Mouse (Mus musculus): ENCODE data around the gene Bnc2.

GRCm38 (mm10) chr4:84527066-84527933 is 147.8 kb downstream of the Bnc2 start:
- no peak for TF ChIP-seq POLR2A (IDR thresholded peaks at IDR 0.05; ENCODE audit: borderline replicate concordance, extremely low read depth, low read depth, low read length)
- no peak for TF ChIP-seq CTCF (IDR thresholded peaks at IDR 0.05; ENCODE audit: insufficient read depth, low read length)
